Mouse (Mus musculus) intestine, postnatal 0 days (tissue): ENCODE measurements around the gene Hspd1. TPM values are rescaled to one million over a fixed set of nuclear protein-coding genes. Genes with fewer than 3 reads are reported as not detected.
"Not testable (repeated sequence)": the region's sequence is repeated elsewhere in the genome, so short reads cannot be mapped to it uniquely, and the experiment has no call there.

Experiments
- ATAC-seq: fragments of 200-750 bp; cut with Nextera tagmentation; 2 replicates; pipeline ENCODE4 v1.8.0; 2017; ENCODE audit warnings: mild to moderate bottlenecking, moderate TSS enrichment, moderate library complexity
- H3K27ac ChIP-seq: fragments of 300-500 bp; sonication (generic); 2 replicates; pipeline ENCODE4 v1.5.1; 2014; ENCODE audit warnings: mild to moderate bottlenecking, low read depth, low read length, moderate library complexity
- H3K27me3 ChIP-seq: fragments of 300-500 bp; sonication (generic); replicated peaks from 2 replicates; pipeline ENCODE4 v1.6.1; 2014; ENCODE audit warnings: low read length, mixed read lengths; ENCODE audit not compliant: control insufficient read depth, insufficient read depth
- H3K36me3 ChIP-seq: fragments of 300-500 bp; sonication (generic); 2 replicates; pipeline ENCODE4 v1.6.1; 2014; ENCODE audit warnings: mild to moderate bottlenecking, moderate library complexity; ENCODE audit not compliant: control insufficient read depth, insufficient read depth
- H3K4me1 ChIP-seq: fragments of 300-500 bp; sonication (generic); replicated peaks from 2 replicates; pipeline ENCODE4 v1.6.1; 2014; ENCODE audit warnings: antibody characterized with exemption, low read length, mixed read lengths; ENCODE audit not compliant: control insufficient read depth, insufficient read depth
- H3K4me2 ChIP-seq: fragments of 300-500 bp; sonication (generic); replicated peaks from 2 replicates; pipeline ENCODE4 v1.6.1; 2014; ENCODE audit warnings: low read depth, mild to moderate bottlenecking, moderate library complexity
- H3K4me3 ChIP-seq: fragments of 300-500 bp; sonication (generic); 2 replicates; pipeline ENCODE4 v1.5.1; 2014; ENCODE audit warnings: low read depth, low read length
- H3K9ac ChIP-seq: fragments of 300-500 bp; sonication (generic); 2 replicates; pipeline ENCODE4 v1.6.1; 2014; ENCODE audit warnings: mild to moderate bottlenecking, low read depth, low read length
- H3K9me3 ChIP-seq: fragments of 300-500 bp; sonication (generic); 2 replicates; pipeline ENCODE4 v1.6.1; 2016; ENCODE audit warnings: mixed run types; ENCODE audit not compliant: control insufficient read depth
- CTCF ChIP-seq: sonication (generic); IDR thresholded peaks from 2 replicates; pipeline ENCODE4 v1.5.1; 2016; ENCODE audit warnings: low read depth, mild to moderate bottlenecking, control low read depth, antibody characterized with exemption, moderate library complexity
- WGBS: fragments of 180-500 bp; shearing (Covaris S2); extraction: QIAGEN DNeasy Blood & Tissue Kit; methylation state at CpG from one replicate; pipeline ENCODE4 v1.1.7; 2014; 5-methylcytosine and 5-hydroxymethylcytosine counted together
- polyA plus RNA-seq: library from polyadenylated mRNA; unstranded; fragments of >200 nt; fragmentation: Nextera tagmentation; extraction: Ambion mirVana; gene quantifications from 2 replicates; pipeline ENCODE4 v1.2.1, GENCODE M21; 2015

Hspd1 gene
- polyA plus RNA-seq, 1 experiment from 2014 or later = 164 TPM

DNA sequence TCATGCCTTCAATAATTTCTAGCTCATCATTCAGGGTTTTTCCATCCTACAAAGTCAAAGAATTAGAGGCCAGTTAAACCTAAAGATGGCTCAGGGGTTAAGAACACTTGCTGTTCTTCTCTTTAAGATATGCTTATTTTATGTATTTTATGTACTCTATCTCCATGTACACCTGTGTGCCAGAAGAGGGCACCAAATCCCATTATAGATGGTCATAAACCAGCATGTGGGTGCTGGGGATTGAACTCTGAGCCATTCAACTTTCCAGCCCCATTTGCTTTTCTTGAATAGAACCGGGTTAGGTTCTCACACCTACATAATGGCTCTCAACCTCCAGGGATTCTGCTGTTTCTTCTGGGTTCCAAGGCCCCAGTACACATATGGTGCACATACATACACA is 5.9 kb downstream of the Hspd1 start:
- Histone ChIP-seq H3K4me1 (peaks cover 2% of the 10 kb centered on the region), H3K9me3 (no peaks in the 10 kb centered on the region), H3K27me3 (no peaks in the 10 kb centered on the region), H3K9ac (no peak overlapping the region), H3K4me2 (no peak overlapping the region), H3K27ac (no peak overlapping the region), H3K36me3 (peaks cover 56% of the 10 kb centered on the region), H3K4me3 (no peak overlapping the region)
- WGBS = 63% methylated on average over 1 of the region's 1 CpGs
- no peak for ATAC-seq
- TF ChIP-seq CTCF = peak; percentile 54

- no peak for TF ChIP-seq CTCF
- Histone ChIP-seq H3K27ac (no peak overlapping the region), H3K27me3 (no peaks in the 10 kb centered on the region), H3K4me1 (no peaks in the 10 kb centered on the region; the same call in none of the 2 replicates), H3K9ac (no peak overlapping the region), H3K4me3 (no peak overlapping the region), H3K9me3 (no peaks in the 10 kb centered on the region), H3K4me2 (no peak overlapping the region), H3K36me3 (peaks cover 48% of the 10 kb centered on the region)
- no peak for ATAC-seq
- WGBS = 92% methylated on average over 4 of the region's 4 CpGs
These were observed 8.4 kb downstream of the Hspd1 start for GRCm38 (mm10) chr1:55079677-55080076.

DNA sequence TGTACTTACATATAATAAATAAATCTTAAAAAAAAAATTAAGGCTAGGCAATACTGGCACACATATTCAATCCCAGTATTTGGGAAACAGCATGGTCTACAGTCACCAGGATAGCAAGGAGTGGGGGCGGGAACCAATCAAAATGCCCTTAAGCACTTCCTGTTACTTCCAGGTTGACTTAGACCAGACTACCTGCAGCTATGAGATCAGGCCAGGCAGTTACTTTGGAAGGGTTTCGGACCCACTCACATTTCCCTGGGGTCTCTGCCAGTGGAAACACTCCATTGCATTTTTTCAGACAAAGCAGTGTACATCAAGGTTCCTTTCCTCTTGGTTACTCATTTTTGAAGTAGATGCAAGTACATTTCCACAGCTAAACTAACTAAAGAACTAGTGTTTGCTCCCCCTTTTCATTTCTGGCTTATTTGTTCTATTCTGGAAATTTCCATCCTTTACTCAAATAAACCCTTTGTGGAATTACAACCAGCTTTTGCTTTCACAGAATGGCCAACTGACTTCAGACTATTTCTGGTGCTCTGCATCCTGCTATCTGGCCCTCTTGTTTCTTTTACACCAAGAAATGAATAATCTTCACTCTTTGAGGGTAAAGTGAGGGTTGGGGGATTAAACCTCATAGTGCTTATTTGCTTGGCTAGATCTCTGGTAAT is 11.1 kb downstream of the Hspd1 start:
- ATAC-seq = no peak
- peaks cover 30% of the 10 kb centered on the region for H3K36me3 ChIP-seq
- no peaks in the 10 kb centered on the region for H3K27me3 ChIP-seq
- H3K9ac ChIP-seq = no peak overlapping the region
- H3K27ac ChIP-seq = no peak overlapping the region
- 84% methylated on average over 2 of the region's 2 CpGs for WGBS
- H3K4me3 ChIP-seq = no peak overlapping the region
- no peaks in the 10 kb centered on the region for H3K9me3 ChIP-seq
- no peak overlapping the region for H3K4me2 ChIP-seq
- TF ChIP-seq CTCF = no peak
- no peaks in the 10 kb centered on the region for H3K4me1 ChIP-seq

DNA sequence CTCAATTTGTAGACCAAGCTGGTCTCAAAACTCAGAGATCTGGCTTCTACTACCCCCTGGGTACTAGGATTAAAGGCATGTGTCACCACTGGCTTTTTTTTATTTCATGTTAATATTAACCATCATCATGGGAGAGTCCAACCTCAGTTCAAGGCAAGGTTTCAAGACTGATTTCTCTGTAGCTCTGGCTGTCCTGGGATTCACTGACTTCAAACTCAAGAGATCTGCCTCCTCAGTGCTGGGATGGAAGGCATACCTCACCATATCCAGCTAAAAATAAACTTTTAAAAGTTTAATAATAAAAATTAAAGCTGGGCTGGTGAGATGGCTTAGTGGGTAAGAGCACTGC is 11.7 kb downstream of the Hspd1 start:
- H3K27me3 ChIP-seq = no peaks in the 10 kb centered on the region
- H3K4me3 ChIP-seq = no peak overlapping the region
- H3K36me3 ChIP-seq = peaks cover 30% of the 10 kb centered on the region
- no peak for ATAC-seq
- H3K27ac ChIP-seq = no peak overlapping the region
- no peak overlapping the region for H3K4me2 ChIP-seq
- no peak for TF ChIP-seq CTCF
- H3K9ac ChIP-seq = no peak overlapping the region
- no peaks in the 10 kb centered on the region for H3K4me1 ChIP-seq
- no peaks in the 10 kb centered on the region for H3K9me3 ChIP-seq

- WGBS = 58% methylated on average over 5 of the region's 5 CpGs
These were observed 12.2 kb downstream of the Hspd1 start for GRCm38 (mm10) chr1:55075652-55076394.

GRCm38 (mm10) chr1:55074757-55075156 is 13.3 kb downstream of the Hspd1 start:
- WGBS = 35% methylated on average over 2 of the region's 2 CpGs
- ATAC-seq = no peak

More at GRCm38 (mm10) chr1:55075652-55076394, 12.2 kb downstream of the Hspd1 start:
- H3K9me3 ChIP-seq = no peaks in the 10 kb centered on the region
- no peak overlapping the region for H3K27ac ChIP-seq
- H3K4me2 ChIP-seq = no peak overlapping the region
- no peak for TF ChIP-seq CTCF
- H3K36me3 ChIP-seq = peaks cover 30% of the 10 kb centered on the region
- H3K4me3 ChIP-seq = no peak overlapping the region
- H3K4me1 ChIP-seq = no peaks in the 10 kb centered on the region
- H3K9ac ChIP-seq = no peak overlapping the region
- H3K27me3 ChIP-seq = no peaks in the 10 kb centered on the region
- ATAC-seq = no peak

GRCm38 (mm10) chr1:55072328-55072727 is 15.7 kb downstream of the Hspd1 start:
- H3K9me3 ChIP-seq, H3K9ac ChIP-seq, H3K4me3 ChIP-seq, H3K27me3 ChIP-seq, H3K4me2 ChIP-seq, H3K4me1 ChIP-seq, ATAC-seq, H3K27ac ChIP-seq: not testable (repeated sequence)
- H3K36me3 ChIP-seq = peaks cover 29% of the 10 kb centered on the region

More at GRCm38 (mm10) chr1:55074757-55075156, 13.3 kb downstream of the Hspd1 start:
- H3K9me3 ChIP-seq = no peaks in the 10 kb centered on the region
- no peak for TF ChIP-seq CTCF
- H3K9ac ChIP-seq = no peak overlapping the region
- H3K4me1 ChIP-seq = no peaks in the 10 kb centered on the region
- peaks cover 25% of the 10 kb centered on the region for H3K36me3 ChIP-seq
- H3K4me2 ChIP-seq = no peak overlapping the region
- no peaks in the 10 kb centered on the region for H3K27me3 ChIP-seq
- H3K27ac ChIP-seq = no peak overlapping the region
- no peak overlapping the region for H3K4me3 ChIP-seq
